Mouse (Mus musculus): Measurements from ENCODE around the gene Terf2. TPM values are rescaled to one million over a fixed set of nuclear protein-coding genes. Genes with fewer than 3 reads are reported as not detected.

Gene Terf2
- polyA plus RNA-seq, 1 experiment from 2014 or later: 13.0 TPM

DNA sequence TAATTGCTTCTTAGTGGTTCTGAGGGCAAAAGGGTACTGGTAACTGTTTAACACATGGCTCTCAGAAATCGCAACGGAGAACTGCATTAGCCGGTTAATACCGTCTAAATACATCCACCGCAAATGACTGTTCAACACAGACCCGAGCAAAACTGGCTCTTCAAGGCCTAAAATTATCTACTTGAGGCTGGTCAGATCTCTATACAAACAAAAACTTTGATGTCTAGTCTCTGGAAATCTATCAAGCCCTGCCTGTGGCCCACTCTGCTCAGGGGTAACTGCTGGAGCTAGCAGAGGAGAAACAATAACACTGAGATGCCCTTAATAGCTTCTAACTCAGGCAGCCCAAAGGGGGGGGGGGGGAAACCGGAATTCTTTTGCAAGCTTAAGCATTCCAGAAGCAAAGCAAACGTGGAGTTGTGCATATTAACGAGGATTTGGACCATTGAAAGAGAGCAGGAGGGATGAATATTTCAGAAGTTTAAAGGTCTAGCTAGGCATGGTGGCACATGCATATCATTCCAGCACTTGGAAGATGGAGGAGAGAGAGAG lies 26.8 kb upstream of the Terf2 start:
- 27% methylated on average over 9 of the region's 9 CpGs for WGBS
- H3K36me3 ChIP-seq: no peaks in the 10 kb centered on the region
- H3K9me3 ChIP-seq: no peaks in the 10 kb centered on the region
- no peaks in the 10 kb centered on the region for H3K27me3 ChIP-seq (ENCODE audit: insufficient read depth, poor library complexity, severe bottlenecking)
- 0 out of 2 replicates have a peak overlapping the region, but pooled peaks have one; percentile 23 for H3K27ac ChIP-seq
- no peak overlapping the region for H3K4me3 ChIP-seq
- peaks cover 27% of the 10 kb centered on the region for H3K4me1 ChIP-seq
- no peak for DNase-seq (ENCODE audit: low spot score)

DNA sequence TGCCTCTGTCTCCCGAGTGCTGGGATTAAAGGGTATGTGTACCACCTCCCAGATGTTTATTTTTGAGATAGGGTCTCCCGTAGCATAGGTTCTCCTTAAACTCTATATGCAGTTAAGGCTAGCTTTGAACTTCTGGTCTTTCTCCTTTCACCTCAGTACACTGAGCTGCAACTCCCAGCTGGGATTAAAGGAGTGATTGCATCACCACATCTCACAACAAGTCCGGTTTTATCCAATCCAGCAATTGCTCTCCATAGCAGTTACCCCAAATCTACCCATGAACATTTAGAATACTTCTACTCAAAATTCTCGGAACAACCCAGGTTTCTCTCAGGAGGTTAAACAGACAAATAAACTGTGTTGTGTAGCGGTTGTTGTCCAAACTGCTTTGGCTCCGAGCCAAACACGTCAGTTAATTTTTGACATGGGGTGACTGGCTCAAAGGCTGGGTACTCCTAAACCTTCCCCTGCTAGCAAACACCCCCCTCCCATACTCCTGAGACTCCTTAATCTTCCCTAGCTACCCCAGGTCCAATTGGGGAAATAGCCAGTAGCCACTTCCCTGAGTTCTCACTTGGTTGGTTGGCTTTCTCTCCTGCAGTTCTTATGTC lies 25.4 kb upstream of the Terf2 start:
- no peaks in the 10 kb centered on the region for H3K9me3 ChIP-seq
- H3K4me1 ChIP-seq: peaks cover 27% of the 10 kb centered on the region
- WGBS: 86% methylated on average over 7 of the region's 7 CpGs
- H3K4me3 ChIP-seq: no peak overlapping the region
- H3K27ac ChIP-seq: no peak overlapping the region
- no peak for DNase-seq (ENCODE audit: low spot score)
- no peaks in the 10 kb centered on the region for H3K27me3 ChIP-seq (ENCODE audit: insufficient read depth, poor library complexity, severe bottlenecking)
- no peaks in the 10 kb centered on the region for H3K36me3 ChIP-seq

DNA sequence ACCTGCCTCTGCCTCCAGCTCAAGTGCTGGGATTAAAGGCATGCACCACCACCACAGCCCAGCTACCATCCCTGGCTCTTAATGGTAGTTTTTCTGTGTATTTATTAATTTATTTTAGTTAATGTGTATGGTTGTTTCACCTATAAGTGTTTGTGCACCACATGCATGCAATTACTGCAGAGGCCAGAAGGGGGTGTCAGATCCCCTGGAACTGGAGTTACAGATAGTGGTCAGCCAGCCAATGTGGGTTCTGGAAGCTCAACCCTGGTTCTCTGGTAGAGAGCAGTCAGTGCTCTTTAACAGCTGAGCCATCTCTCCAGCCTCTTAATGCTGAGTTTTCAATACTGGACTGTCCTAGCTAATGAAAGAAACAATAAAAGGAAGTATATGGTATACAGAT lies 24.5 kb upstream of the Terf2 start:
- no peaks in the 10 kb centered on the region for H3K27me3 ChIP-seq (ENCODE audit: insufficient read depth, poor library complexity, severe bottlenecking)
- H3K36me3 ChIP-seq: no peaks in the 10 kb centered on the region
- H3K4me3 ChIP-seq: no peak overlapping the region
- DNase-seq (ENCODE audit: low spot score): no peak
- H3K4me1 ChIP-seq: peaks cover 27% of the 10 kb centered on the region
- no peak overlapping the region for H3K27ac ChIP-seq
- no peaks in the 10 kb centered on the region for H3K9me3 ChIP-seq

DNA sequence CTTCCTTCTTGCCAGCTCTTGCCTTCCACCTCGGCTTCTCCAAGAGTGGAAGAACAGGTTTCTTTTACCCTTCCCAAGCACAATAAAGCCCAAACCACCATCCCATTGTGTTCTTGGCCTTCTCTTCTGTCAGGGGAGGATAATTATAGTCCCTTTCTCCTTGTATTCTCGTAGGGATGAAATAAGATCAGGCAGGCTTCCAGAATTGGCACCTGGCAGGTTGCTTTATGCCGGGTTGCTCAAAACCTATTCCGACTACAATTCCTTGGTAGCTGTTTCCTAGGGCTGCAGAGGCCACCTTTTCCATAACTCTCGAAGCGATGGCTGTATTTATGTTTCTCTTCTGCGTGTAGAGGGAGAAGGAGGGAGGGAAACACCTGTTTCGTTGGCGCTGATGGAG lies 23.1 kb upstream of the Terf2 start:
- no peak for DNase-seq (ENCODE audit: low spot score)
- no peaks in the 10 kb centered on the region for H3K27me3 ChIP-seq (ENCODE audit: insufficient read depth, poor library complexity, severe bottlenecking)
- peak overlapping the region; percentile 37; the same call in 1 of the 2 replicates for H3K27ac ChIP-seq

DNA sequence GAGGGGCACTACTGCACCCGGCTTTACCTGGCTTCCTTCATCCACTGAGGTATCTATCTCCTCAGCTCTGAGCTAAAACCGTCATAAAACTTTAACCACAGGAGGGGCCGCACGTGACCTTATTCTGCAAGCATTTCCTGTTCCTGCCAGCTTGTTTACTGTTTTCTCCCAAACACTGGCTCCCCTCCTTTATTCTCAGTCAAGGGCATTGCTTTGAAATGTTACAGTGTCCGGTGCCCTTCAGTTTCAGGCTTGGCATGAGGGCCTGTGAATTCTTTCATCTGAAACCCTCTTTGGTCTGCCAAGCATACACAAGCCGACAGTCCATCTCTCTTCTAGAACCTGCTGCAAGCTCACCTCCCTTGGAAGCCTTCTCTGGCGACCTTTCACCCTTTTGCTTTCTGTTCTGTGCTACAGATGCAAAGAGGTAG lies 22.5 kb upstream of the Terf2 start:
- H3K27ac ChIP-seq: peak overlapping the region; percentile 37; the same call in 1 of the 2 replicates
- DNase-seq (ENCODE audit: low spot score): no peak
- WGBS: 51% methylated on average over 7 of the region's 7 CpGs
- H3K36me3 ChIP-seq: no peaks in the 10 kb centered on the region
- H3K9me3 ChIP-seq: no peaks in the 10 kb centered on the region
- no peaks in the 10 kb centered on the region for H3K27me3 ChIP-seq (ENCODE audit: insufficient read depth, poor library complexity, severe bottlenecking)
- no peak overlapping the region for H3K4me3 ChIP-seq
- peaks cover 33% of the 10 kb centered on the region for H3K4me1 ChIP-seq

More for the DNA sequence above, 23.1 kb upstream of the Terf2 start:
- 69% methylated on average over 9 of the region's 9 CpGs for WGBS
- Histone ChIP-seq H3K9me3 (no peaks in the 10 kb centered on the region), H3K4me3 (no peak overlapping the region), H3K36me3 (no peaks in the 10 kb centered on the region), H3K4me1 (peaks cover 35% of the 10 kb centered on the region)

DNA sequence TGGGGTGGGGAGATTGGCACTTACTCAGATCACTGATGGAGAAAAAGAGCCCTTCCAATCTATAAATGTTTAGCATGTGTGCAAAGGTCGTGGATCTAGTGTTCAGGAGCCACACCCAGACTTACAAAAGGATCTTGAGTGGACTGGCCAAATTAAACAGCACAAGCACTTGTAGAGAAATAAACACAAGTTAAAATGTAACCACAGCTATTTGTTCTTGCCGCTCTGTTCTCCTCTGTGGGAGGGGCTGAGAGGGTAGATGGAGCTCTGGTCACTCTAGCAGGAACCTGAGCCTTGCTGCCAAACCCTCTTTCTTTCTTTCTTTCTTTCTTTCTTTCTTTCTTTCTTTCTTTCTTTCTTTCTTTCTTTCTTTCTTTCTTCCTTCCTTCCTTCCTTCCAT lies 20.7 kb upstream of the Terf2 start:
- no peak for DNase-seq (ENCODE audit: low spot score)
- Histone ChIP-seq H3K36me3 (no peaks in the 10 kb centered on the region), H3K4me1 (peaks cover 24% of the 10 kb centered on the region), H3K9me3 (no peaks in the 10 kb centered on the region), H3K27me3 (ENCODE audit: insufficient read depth, poor library complexity, severe bottlenecking) (no peaks in the 10 kb centered on the region), H3K4me3 (no peak overlapping the region), H3K27ac (no peak overlapping the region)
- WGBS: 62% methylated on average over 2 of the region's 2 CpGs

DNA sequence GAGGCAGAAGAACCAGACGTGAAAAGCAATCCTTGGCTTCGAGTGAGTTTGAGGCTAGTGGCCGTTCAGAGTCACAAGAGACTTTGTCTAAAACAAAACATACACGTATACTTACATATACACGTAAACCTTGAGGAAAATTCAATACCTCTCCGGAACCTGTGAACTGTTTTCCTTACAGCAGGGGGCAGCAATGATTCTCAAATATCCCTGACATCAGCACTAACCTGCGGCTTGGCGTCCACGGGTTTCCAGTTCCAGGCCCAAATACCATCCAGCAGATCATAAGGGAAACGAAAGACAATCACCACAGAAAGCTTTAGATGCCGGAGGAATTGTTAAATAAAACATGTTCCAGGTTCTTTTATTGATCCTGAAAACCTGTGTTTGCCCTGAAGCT lies 19.7 kb upstream of the Terf2 start:
- WGBS: 20% methylated on average over 11 of the region's 11 CpGs
- H3K27me3 ChIP-seq (ENCODE audit: insufficient read depth, poor library complexity, severe bottlenecking): no peaks in the 10 kb centered on the region
- no peak overlapping the region for H3K27ac ChIP-seq

DNA sequence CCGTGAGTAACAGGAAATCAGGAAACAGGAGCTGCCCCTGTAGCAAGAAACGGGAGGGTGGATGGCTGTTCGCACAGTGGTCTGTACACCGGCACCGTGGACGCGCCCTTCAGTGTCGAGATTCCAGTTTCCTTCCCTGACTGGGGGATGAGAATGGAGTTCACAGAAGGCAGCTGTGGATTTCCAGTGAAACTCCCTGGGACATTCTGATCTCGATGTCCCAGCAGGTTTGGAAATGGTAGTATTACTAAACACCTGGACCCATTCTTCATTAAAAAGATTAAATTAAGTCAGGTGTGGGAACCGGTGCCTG lies 18.6 kb upstream of the Terf2 start:
- Histone ChIP-seq H3K36me3 (no peaks in the 10 kb centered on the region), H3K4me1 (peaks cover 24% of the 10 kb centered on the region), H3K9me3 (no peaks in the 10 kb centered on the region), H3K27me3 (ENCODE audit: insufficient read depth, poor library complexity, severe bottlenecking) (no peaks in the 10 kb centered on the region), H3K27ac (peak overlapping the region; percentile 74), H3K4me3 (peak overlapping the region; percentile 9; the same call in 1 of the 2 replicates)
- 60% methylated on average over 10 of the region's 10 CpGs for WGBS
- no peak for DNase-seq (ENCODE audit: low spot score)

More for the DNA sequence above, 19.7 kb upstream of the Terf2 start:
- no peak for DNase-seq (ENCODE audit: low spot score)
- H3K36me3 ChIP-seq: no peaks in the 10 kb centered on the region
- peaks cover 24% of the 10 kb centered on the region for H3K4me1 ChIP-seq
- no peaks in the 10 kb centered on the region for H3K9me3 ChIP-seq
- no peak overlapping the region for H3K4me3 ChIP-seq

DNA sequence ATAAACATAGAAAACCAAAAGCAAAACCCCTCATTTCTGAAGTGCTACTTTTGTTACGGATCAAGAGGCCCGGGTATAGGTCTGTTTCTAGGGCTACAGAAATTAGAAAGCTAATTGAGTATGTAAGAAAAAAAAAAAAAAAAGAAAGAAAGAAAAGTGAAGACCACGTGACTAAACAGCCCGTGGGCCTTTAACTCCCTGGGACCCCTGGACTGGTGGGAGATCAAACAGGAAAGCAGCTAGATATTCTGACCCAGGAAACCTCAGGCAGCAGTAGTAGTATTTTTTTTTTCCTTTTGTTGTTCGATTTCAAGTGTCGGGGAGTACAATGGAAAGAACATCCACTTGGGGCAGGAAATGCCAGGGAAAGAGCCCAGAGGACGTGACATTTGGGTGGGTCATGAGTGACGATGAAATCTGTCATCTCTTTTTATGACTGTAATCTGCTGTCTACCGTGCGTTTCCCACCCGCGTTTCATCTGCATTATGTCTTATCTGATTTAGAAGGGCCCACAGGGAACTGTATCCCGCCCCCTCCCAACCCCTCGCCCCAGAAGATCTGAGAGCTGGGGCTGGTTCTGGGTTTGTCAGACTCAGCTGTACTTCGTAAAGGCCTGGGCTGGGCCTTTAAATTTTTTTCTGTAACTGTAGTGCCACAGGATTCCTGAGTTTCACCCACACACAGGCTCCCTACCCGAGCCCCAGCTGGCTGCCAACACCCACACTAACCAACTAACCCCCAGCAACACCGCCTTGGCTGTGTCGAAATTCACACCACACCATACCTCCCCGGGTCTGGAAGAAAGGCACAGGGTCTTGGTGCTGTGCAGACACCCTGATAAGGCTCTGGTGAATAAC lies 18.0 kb upstream of the Terf2 start:
- Histone ChIP-seq H3K9me3 (no peaks in the 10 kb centered on the region), H3K4me3 (peak overlapping the region; percentile 9; the same call in 1 of the 2 replicates), H3K27me3 (ENCODE audit: insufficient read depth, poor library complexity, severe bottlenecking) (no peaks in the 10 kb centered on the region), H3K27ac (peak overlapping the region; percentile 74), H3K4me1 (peaks cover 21% of the 10 kb centered on the region), H3K36me3 (no peaks in the 10 kb centered on the region)
- DNase-seq (ENCODE audit: low spot score): no peak
- WGBS: 45% methylated on average over 19 of the region's 19 CpGs

DNA sequence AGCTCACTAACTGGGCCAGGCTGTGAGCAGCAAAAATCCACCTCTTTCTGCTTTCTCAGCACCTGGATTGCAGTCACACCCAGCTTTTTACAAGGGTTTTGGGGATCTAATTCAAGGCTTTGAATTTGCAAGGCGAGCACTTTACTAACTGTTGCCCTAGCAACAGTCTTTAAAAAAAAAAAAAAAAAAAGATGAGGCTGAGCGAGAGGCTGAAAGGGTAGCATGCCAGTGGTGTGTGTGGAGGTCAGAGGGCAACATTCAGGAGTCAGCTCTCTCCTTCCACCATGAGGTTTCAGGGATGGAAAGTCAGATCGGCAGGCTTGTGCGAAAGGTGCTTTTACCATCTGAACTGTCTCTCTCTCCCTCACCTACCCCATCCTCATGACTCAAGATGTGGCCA lies 16.9 kb upstream of the Terf2 start:
- WGBS: 62% methylated on average over 4 of the region's 4 CpGs
- DNase-seq (ENCODE audit: low spot score): no peak
- no peaks in the 10 kb centered on the region for H3K36me3 ChIP-seq
- H3K27me3 ChIP-seq (ENCODE audit: insufficient read depth, poor library complexity, severe bottlenecking): no peaks in the 10 kb centered on the region
- H3K4me1 ChIP-seq: peaks cover 19% of the 10 kb centered on the region
- H3K27ac ChIP-seq: no peak overlapping the region
- no peaks in the 10 kb centered on the region for H3K9me3 ChIP-seq
- no peak overlapping the region for H3K4me3 ChIP-seq

DNA sequence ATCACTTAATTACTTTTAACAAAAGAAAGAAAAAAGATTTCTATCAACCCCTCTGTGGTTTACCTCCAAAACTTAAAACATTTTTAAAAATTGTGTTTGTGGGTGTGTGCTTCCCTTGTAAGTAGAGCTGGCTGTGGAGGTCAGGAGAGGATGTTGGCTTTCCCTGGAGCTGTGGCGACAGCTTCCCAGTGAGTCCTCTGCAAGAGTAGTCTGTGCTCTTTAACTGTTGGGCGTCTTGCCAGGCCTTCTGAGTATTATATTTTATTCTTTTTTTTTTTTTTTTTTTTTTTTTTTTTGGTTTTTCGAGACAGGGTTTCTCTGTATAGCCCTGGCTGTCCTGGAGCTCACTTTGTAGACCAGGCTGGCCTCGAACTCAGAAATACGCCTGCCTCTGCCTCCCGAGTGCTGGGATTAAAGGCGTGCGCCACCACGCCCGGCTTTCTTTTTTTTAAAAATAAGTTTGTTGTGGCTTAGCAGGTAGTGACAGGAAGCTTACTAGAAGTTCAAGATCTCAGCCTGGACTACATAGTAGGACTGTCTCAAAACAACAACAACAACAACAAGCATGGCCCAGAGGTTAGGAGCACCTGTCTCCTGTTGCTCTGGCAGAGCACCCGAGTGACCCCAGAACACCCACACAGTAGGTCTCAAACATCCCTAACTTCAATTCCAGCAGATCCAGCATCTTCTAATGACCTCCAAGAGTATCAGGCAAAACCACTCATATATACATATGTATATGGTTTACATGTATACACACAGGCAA lies 15.2 kb upstream of the Terf2 start:
- H3K4me1 ChIP-seq: peaks cover 19% of the 10 kb centered on the region
- no peak for DNase-seq (ENCODE audit: low spot score)
- H3K27me3 ChIP-seq (ENCODE audit: insufficient read depth, poor library complexity, severe bottlenecking): no peaks in the 10 kb centered on the region
- no peaks in the 10 kb centered on the region for H3K36me3 ChIP-seq
- WGBS: 88% methylated on average over 10 of the region's 11 CpGs
- H3K27ac ChIP-seq: no peak overlapping the region
- no peak overlapping the region for H3K4me3 ChIP-seq
- H3K9me3 ChIP-seq: no peaks in the 10 kb centered on the region

DNA sequence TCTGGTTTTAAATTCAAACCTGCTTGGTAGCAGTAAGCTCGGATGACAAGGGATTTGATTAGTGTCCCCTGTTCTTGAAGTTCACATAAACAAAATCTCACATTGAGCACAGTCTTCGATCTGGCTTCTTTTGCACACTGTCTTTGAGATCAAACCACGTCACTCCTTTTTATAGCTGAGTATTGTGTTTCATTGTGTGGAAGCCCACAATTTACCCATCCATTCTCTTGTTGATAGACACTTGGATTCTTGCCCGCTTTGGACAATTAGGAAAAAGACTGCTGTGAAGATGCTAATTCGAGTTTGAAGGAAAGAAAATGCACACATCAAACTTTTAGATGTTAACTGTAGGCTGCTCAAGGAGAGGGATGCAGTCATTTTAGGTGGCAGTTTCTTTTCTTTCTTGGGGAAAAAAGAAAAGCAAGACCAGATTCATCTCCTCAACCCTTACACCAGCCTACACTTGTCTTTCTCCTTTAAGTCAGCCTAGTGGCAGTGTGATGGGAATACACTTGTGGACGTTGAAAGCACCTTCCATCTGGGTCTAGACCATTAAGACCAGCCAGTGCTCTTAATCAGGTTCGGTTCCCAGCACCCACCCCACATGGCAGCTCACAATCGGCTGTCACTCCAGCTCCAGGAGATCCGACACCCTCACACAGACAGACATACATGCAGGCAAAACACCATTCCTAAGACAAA lies 14.4 kb upstream of the Terf2 start:
- Histone ChIP-seq H3K36me3 (no peaks in the 10 kb centered on the region), H3K27ac (no peak overlapping the region), H3K4me3 (no peak overlapping the region), H3K27me3 (ENCODE audit: insufficient read depth, poor library complexity, severe bottlenecking) (no peaks in the 10 kb centered on the region), H3K4me1 (peaks cover 19% of the 10 kb centered on the region), H3K9me3 (no peaks in the 10 kb centered on the region)
- 79% methylated on average over 9 of the region's 9 CpGs for WGBS
- DNase-seq (ENCODE audit: low spot score): no peak
